Mouse (Mus musculus) forebrain, postnatal 0 days (tissue): ENCODE measurements around the gene Hoxa13. TPM values are rescaled to one million over a fixed set of nuclear protein-coding genes. Genes with fewer than 3 reads are reported as not detected.

Source experiments
- ATAC-seq: fragments of 200-750 bp; cut with Nextera tagmentation; 2 replicates; pipeline ENCODE4 v1.8.0; 2017; ENCODE audit warnings: mild to moderate bottlenecking, moderate library complexity
- DNase-seq: peaks from one replicate; pipeline ENCODE4 v3.0.0-alpha.2; 2015
- H3K27ac ChIP-seq: fragments of 300-500 bp; sonication (generic); 2 replicates; pipeline ENCODE4 v1.5.1; 2014; ENCODE audit warnings: low read depth, mild to moderate bottlenecking, antibody characterized with exemption, low read length, moderate library complexity, mixed read lengths
- H3K27me3 ChIP-seq: fragments of 300-500 bp; sonication (generic); 2 replicates; pipeline ENCODE4 v1.6.1; 2014; ENCODE audit warnings: mild to moderate bottlenecking, low read length, mixed read lengths; ENCODE audit not compliant: insufficient read depth
- H3K36me3 ChIP-seq: fragments of 300-500 bp; sonication (generic); 2 replicates; pipeline ENCODE4 v1.6.1; 2014; ENCODE audit warnings: mild to moderate bottlenecking, moderate library complexity; ENCODE audit not compliant: insufficient read depth
- H3K4me1 ChIP-seq: fragments of 300-500 bp; sonication (generic); 2 replicates; pipeline ENCODE4 v1.6.1; 2014; ENCODE audit warnings: antibody characterized with exemption; ENCODE audit not compliant: insufficient read depth
- H3K4me2 ChIP-seq: fragments of 300-500 bp; sonication (generic); 2 replicates; pipeline ENCODE4 v1.6.1; 2014; ENCODE audit warnings: low read depth, mild to moderate bottlenecking, moderate library complexity
- H3K4me3 ChIP-seq: fragments of 300-500 bp; sonication (generic); 2 replicates; pipeline ENCODE4 v1.5.1; 2014; ENCODE audit warnings: low read depth, low read length, mixed read lengths
- H3K9ac ChIP-seq: fragments of 300-500 bp; sonication (generic); 2 replicates; pipeline ENCODE4 v1.6.1; 2014; ENCODE audit warnings: mild to moderate bottlenecking
- H3K9me3 ChIP-seq: fragments of 300-500 bp; sonication (generic); 2 replicates; pipeline ENCODE4 v1.6.1; 2016; ENCODE audit warnings: low read length
- CTCF ChIP-seq: sonication (generic); IDR thresholded peaks from 2 replicates; pipeline ENCODE4 v1.5.1; 2016; ENCODE audit warnings: antibody characterized with exemption, control low read depth, low read depth
- WGBS: fragments of 180-500 bp; shearing (Covaris S2); extraction: QIAGEN DNeasy Blood & Tissue Kit; methylation state at CpG from one replicate; pipeline ENCODE4 v1.1.7; 2014; 5-methylcytosine and 5-hydroxymethylcytosine counted together
- polyA plus RNA-seq: library from polyadenylated mRNA; unstranded; fragments of >200 nt; fragmentation: Nextera tagmentation; extraction: Ambion mirVana; gene quantifications from 2 replicates; pipeline ENCODE4 v1.2.1, GENCODE M21; 2015
- total RNA-seq: library from RNA; depleted of rRNA; stranded (reverse); fragments of >200 nt; gene quantifications from 2 replicates; pipeline ENCODE4 v1.2.3, GENCODE M21; 2014

Hoxa13 gene
- total and polyA plus RNA-seq, 2 experiments from 2014 or later, result not detected

DNA sequence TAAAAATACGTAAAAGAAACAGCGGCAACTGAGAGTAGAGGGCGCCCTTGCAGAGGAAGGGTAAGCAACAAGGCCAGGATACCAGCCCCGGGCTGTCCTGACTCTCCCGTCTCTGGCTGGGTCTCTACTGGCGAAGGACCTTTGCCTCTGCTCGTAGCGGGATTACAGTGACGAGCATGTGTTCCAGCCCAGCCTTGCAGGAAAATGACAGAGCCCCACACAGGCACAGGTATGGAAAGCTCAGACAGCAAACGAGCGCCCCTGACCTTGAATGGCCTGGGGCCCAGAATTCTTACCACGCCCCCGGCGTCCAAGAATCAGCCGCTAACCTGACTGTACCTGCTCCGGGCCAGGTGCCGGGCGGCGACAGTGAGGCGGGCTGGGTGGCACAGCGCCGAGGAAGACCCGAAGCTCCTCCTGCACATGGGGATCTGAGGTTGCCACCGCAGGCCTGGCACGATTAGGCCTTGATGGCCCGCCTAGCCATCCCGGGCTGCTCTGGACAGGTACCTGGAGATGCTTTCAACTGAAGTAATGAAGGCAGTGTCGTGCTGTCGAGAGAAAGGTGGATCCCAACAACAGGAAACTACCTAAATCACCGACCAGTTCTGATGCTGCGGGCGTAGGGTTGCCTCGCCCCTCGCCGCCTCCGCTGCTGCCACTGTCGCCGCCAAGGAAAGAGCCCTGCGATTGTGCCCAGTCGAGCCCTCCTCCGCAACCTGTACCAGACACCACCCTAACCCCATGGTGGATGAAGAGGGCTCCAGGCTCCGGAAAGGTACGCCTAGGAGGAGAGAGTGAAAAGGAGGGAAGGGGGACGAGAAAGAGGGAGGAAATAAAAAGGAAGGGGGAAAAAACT, 30.9 kb downstream of the Hoxa13 start:
- Histone ChIP-seq H3K9ac (no peak overlapping the region), H3K27me3 (peaks cover 94% of the 10 kb centered on the region), H3K9me3 (no peaks in the 10 kb centered on the region), H3K4me1 (no peaks in the 10 kb centered on the region), H3K4me2 (no peak overlapping the region), H3K4me3 (no peak overlapping the region), H3K27ac (no peak overlapping the region), H3K36me3 (no peaks in the 10 kb centered on the region)
- 4% methylated on average over 44 of the region's 44 CpGs for WGBS
- TF ChIP-seq CTCF, result no peak
- DNase-seq (no peak), ATAC-seq (no peak)

- Histone ChIP-seq H3K9me3 (no peaks in the 10 kb centered on the region), H3K27me3 (peaks cover 95% of the 10 kb centered on the region), H3K9ac (no peak overlapping the region), H3K27ac (no peak overlapping the region), H3K4me1 (no peaks in the 10 kb centered on the region), H3K36me3 (no peaks in the 10 kb centered on the region), H3K4me2 (no peak overlapping the region), H3K4me3 (no peak overlapping the region)
- TF ChIP-seq CTCF, result no peak
- DNase-seq, result no peak
- WGBS, result 2% methylated on average over 38 of the region's 38 CpGs
- no peak for ATAC-seq
Measured at GRCm38 (mm10) chr6:52228475-52229465, 31.9 kb downstream of the Hoxa13 start.

GRCm38 (mm10) chr6:52227470-52228222, 33.0 kb downstream of the Hoxa13 start:
- Histone ChIP-seq H3K4me1 (no peaks in the 10 kb centered on the region), H3K9me3 (no peaks in the 10 kb centered on the region), H3K4me3 (no peak overlapping the region), H3K27ac (no peak overlapping the region), H3K36me3 (no peaks in the 10 kb centered on the region), H3K4me2 (no peak overlapping the region), H3K9ac (no peak overlapping the region), H3K27me3 (peaks cover 95% of the 10 kb centered on the region)
- no peak for TF ChIP-seq CTCF
- 3% methylated on average over 11 of the region's 11 CpGs for whole genome bisulfite sequencing
- DNase-seq (no peak), ATAC-seq (no peak)

- H3K4me1 ChIP-seq, result no peaks in the 10 kb centered on the region
- H3K9ac ChIP-seq, result no peak overlapping the region
- H3K36me3 ChIP-seq, result no peaks in the 10 kb centered on the region
- DNase-seq (no peak), ATAC-seq (no peak)
- WGBS, result 4% methylated on average over 26 of the region's 26 CpGs
- H3K4me3 ChIP-seq, result no peak overlapping the region
- H3K27me3 ChIP-seq, result peaks cover 95% of the 10 kb centered on the region
- no peak overlapping the region for H3K27ac ChIP-seq
- H3K4me2 ChIP-seq, result no peak overlapping the region
- no peak for TF ChIP-seq CTCF
- no peaks in the 10 kb centered on the region for H3K9me3 ChIP-seq
Measured at GRCm38 (mm10) chr6:52226569-52227257, 34.0 kb downstream of the Hoxa13 start.

GRCm38 (mm10) chr6:52225612-52226568, 34.8 kb downstream of the Hoxa13 start:
- Histone ChIP-seq H3K4me2 (no peak overlapping the region), H3K4me1 (no peaks in the 10 kb centered on the region), H3K36me3 (no peaks in the 10 kb centered on the region), H3K27me3 (peaks cover 96% of the 10 kb centered on the region), H3K27ac (no peak overlapping the region), H3K9me3 (no peaks in the 10 kb centered on the region), H3K4me3 (no peak overlapping the region), H3K9ac (no peak overlapping the region)
- no peak for TF ChIP-seq CTCF
- 3% methylated on average over 69 of the region's 69 CpGs for WGBS
- ATAC-seq, result no peak
- no peak for DNase-seq
